Mouse (Mus musculus): Measurements from ENCODE around the gene Mageb18. TPM values are rescaled to one million over a fixed set of nuclear protein-coding genes. Genes with fewer than 3 reads are reported as not detected.

Gene Mageb18
- total RNA-seq, 1 experiment = not detected

DNA sequence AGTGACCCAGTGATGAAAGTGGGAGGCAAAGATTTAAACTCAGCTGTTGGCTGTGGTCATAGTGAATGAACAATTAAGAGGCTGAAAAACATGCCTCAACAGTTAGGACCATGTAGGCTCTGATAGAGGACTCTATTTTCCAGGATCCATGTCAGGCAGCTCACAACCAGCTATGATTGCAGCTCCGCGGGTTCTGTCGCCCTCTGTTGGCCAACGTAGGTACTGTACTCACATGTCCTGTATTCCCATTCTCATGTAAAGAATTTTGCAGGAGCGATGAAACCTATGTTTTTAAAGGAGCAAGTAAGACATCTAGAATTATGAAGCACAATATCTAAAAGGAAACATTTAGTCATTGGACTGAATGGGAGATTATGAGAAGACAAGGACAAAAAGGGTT is 256.4 kb downstream of the Mageb18 start:
- DNase-seq (ENCODE audit: low read depth, low spot score) = peak; percentile 16

DNA sequence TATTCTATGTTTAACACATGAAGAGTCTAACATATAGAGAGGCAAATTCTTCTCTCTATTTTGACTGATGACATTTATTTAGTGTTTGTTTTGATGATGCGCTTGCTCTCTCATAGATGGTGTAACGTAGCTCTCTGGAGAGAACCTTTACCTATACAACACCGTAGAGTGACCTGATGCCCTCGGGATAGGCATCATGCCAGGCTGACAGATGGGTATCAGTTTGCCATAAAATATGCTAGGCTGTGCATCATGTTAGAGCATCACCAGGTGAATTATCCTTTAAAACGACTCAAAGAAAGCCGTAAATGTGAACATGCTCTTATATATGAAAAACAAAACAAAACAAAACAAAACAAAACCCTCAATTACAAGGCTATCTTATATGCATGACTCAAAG is 258.5 kb downstream of the Mageb18 start:
- TF ChIP-seq HCFC1 (IDR thresholded peaks at IDR 0.05; ENCODE audit: borderline replicate concordance, insufficient read depth, low read length) (no peak), CHD2 (IDR thresholded peaks at IDR 0.05; ENCODE audit: low read depth, low read length) (no peak), ZC3H11A (IDR thresholded peaks at IDR 0.05; ENCODE audit: borderline replicate concordance, low read depth, low read length) (no peak), ZNF384 (IDR thresholded peaks at IDR 0.05; ENCODE audit: low read depth, low read length) (no peak), MAFK (IDR thresholded peaks at IDR 0.05; ENCODE audit: insufficient read depth, low read depth, low read length) (no peak)
- no peak overlapping the region for H3K9ac ChIP-seq (ENCODE audit: insufficient read depth, low read depth, low read length, poor library complexity, severe bottlenecking)
- no peaks in the 10 kb centered on the region for H3K9me3 ChIP-seq (ENCODE audit: control insufficient read depth, insufficient read depth, low read depth, low read length)
- no peak overlapping the region for H3K4me3 ChIP-seq (ENCODE audit: insufficient read depth in 1 of 2, low read depth in 1 of 2, low read length in 2 of 2, poor library complexity in 1 of 2, severe bottlenecking in 1 of 2)
- no peak for DNase-seq (ENCODE audit: low read depth, low spot score)
- H3K27ac ChIP-seq (ENCODE audit: insufficient read depth, low read depth, low read length, poor library complexity, severe bottlenecking) = no peak overlapping the region
- H3K36me3 ChIP-seq (ENCODE audit: control insufficient read depth, insufficient read depth, low read length, poor library complexity, severe bottlenecking) = no peaks in the 10 kb centered on the region
- H3K4me1 ChIP-seq (ENCODE audit: control insufficient read depth in 2 of 2, insufficient read depth in 2 of 2, low read length in 2 of 2, poor library complexity in 1 of 2) = no peaks in the 10 kb centered on the region
- in situ Hi-C loops (cut with MboI; ENCODE audit: low sequenced_read_pairs in 2 of 2, unreplicated experiment in 2 of 2) = no loop called here

More for the DNA sequence above, 256.4 kb downstream of the Mageb18 start:
- H3K4me3 ChIP-seq (ENCODE audit: insufficient read depth in 1 of 2, low read depth in 1 of 2, low read length in 2 of 2, poor library complexity in 1 of 2, severe bottlenecking in 1 of 2) = no peak overlapping the region
- no peaks in the 10 kb centered on the region for H3K4me1 ChIP-seq (ENCODE audit: control insufficient read depth in 2 of 2, insufficient read depth in 2 of 2, low read length in 2 of 2, poor library complexity in 1 of 2)
- H3K36me3 ChIP-seq (ENCODE audit: control insufficient read depth, insufficient read depth, low read length, poor library complexity, severe bottlenecking) = no peaks in the 10 kb centered on the region
- TF ChIP-seq CHD2 (IDR thresholded peaks at IDR 0.05; ENCODE audit: low read depth, low read length) (no peak), MAFK (IDR thresholded peaks at IDR 0.05; ENCODE audit: insufficient read depth, low read depth, low read length) (no peak), ZC3H11A (IDR thresholded peaks at IDR 0.05; ENCODE audit: borderline replicate concordance, low read depth, low read length) (no peak), HCFC1 (IDR thresholded peaks at IDR 0.05; ENCODE audit: borderline replicate concordance, insufficient read depth, low read length) (no peak), ZNF384 (IDR thresholded peaks at IDR 0.05; ENCODE audit: low read depth, low read length) (no peak)
- no peak overlapping the region for H3K27ac ChIP-seq (ENCODE audit: insufficient read depth, low read depth, low read length, poor library complexity, severe bottlenecking)
- no peak overlapping the region for H3K9ac ChIP-seq (ENCODE audit: insufficient read depth, low read depth, low read length, poor library complexity, severe bottlenecking)
- in situ Hi-C loops (cut with MboI; ENCODE audit: low sequenced_read_pairs in 2 of 2, unreplicated experiment in 2 of 2) = no loop called here
- no peaks in the 10 kb centered on the region for H3K9me3 ChIP-seq (ENCODE audit: control insufficient read depth, insufficient read depth, low read depth, low read length)

DNA sequence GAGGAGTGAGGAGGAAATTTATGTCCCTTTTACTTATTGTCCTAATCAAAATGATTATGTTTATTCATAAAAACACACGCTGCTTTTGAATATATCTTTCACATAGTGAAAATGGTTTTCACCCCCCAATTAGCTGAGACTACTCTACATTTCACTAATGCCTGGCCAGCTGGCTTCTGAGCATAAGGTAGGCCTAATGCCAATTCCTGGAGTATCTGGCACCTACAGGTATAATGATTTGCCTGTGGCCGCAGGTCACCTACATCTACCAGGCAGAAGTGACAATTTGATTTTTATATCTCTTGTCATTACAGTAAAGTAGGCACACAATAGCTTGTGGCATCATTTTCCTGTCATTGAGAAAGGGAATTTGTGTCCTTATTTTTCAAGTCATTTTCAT is 259.8 kb downstream of the Mageb18 start:
- Histone ChIP-seq H3K36me3 (ENCODE audit: control insufficient read depth, insufficient read depth, low read length, poor library complexity, severe bottlenecking) (no peaks in the 10 kb centered on the region), H3K27ac (ENCODE audit: insufficient read depth, low read depth, low read length, poor library complexity, severe bottlenecking) (no peak overlapping the region), H3K9me3 (ENCODE audit: control insufficient read depth, insufficient read depth, low read depth, low read length) (no peaks in the 10 kb centered on the region), H3K9ac (ENCODE audit: insufficient read depth, low read depth, low read length, poor library complexity, severe bottlenecking) (no peak overlapping the region), H3K4me3 (ENCODE audit: insufficient read depth in 1 of 2, low read depth in 1 of 2, low read length in 2 of 2, poor library complexity in 1 of 2, severe bottlenecking in 1 of 2) (no peak overlapping the region), H3K4me1 (ENCODE audit: control insufficient read depth in 2 of 2, insufficient read depth in 2 of 2, low read length in 2 of 2, poor library complexity in 1 of 2) (no peaks in the 10 kb centered on the region)
- TF ChIP-seq HCFC1 (IDR thresholded peaks at IDR 0.05; ENCODE audit: borderline replicate concordance, insufficient read depth, low read length) = no peak
- TF ChIP-seq MAFK (IDR thresholded peaks at IDR 0.05; ENCODE audit: insufficient read depth, low read depth, low read length) = no peak
- TF ChIP-seq ZNF384 (IDR thresholded peaks at IDR 0.05; ENCODE audit: low read depth, low read length) = no peak
- TF ChIP-seq ZC3H11A (IDR thresholded peaks at IDR 0.05; ENCODE audit: borderline replicate concordance, low read depth, low read length) = no peak
- no peak for TF ChIP-seq CHD2 (IDR thresholded peaks at IDR 0.05; ENCODE audit: low read depth, low read length)
- in situ Hi-C loops (cut with MboI; ENCODE audit: low sequenced_read_pairs in 2 of 2, unreplicated experiment in 2 of 2) = no loop called here
- no peak for DNase-seq (ENCODE audit: low read depth, low spot score)

DNA sequence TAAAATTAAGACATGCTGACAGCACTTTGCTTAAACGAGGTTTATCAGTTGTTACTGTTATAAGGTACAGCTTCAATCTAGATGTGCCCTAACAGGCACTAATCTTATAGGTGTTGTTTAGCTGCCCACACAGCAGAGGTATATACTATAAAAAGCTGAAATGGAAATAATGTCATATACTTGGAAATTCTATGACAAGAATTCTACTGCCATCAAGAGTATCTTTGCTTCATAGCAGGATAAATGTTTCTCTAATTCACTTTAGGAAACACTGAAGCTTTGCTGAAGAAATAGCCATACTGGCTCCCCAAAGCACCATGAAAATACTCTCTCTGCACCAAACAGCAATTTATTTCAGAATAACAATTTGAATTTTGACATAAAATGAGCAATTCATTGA is 265.9 kb downstream of the Mageb18 start:
- Histone ChIP-seq H3K4me3 (ENCODE audit: insufficient read depth in 1 of 2, low read depth in 1 of 2, low read length in 2 of 2, poor library complexity in 1 of 2, severe bottlenecking in 1 of 2) (no peak overlapping the region), H3K36me3 (ENCODE audit: control insufficient read depth, insufficient read depth, low read length, poor library complexity, severe bottlenecking) (no peaks in the 10 kb centered on the region)

DNA sequence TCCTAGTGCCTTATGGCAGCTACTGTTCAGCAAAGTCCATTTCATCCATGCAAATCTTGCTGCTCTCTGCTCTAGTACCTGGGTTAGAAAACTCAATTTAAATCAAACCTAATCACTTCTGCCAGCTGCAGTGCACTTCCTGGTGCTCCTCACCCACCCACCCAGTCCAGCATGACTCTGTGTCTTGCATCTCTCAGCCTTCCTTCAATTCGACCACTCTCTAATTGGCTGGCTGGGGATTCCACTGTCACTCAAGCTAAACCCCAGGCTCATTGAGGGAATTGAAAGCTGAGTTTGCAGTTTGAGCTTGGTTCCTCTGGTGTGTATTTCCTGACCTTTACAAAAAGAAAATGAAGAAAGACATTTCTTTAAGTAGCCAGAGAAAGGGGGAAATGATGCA is 275.8 kb downstream of the Mageb18 start:
- no peak overlapping the region for H3K9ac ChIP-seq (ENCODE audit: insufficient read depth, low read depth, low read length, poor library complexity, severe bottlenecking)
- in situ Hi-C loops (cut with MboI; ENCODE audit: low sequenced_read_pairs in 2 of 2, unreplicated experiment in 2 of 2) = no loop called here
- no peak overlapping the region for H3K27ac ChIP-seq (ENCODE audit: insufficient read depth, low read depth, low read length, poor library complexity, severe bottlenecking)
- no peak for DNase-seq (ENCODE audit: low read depth, low spot score)
- H3K9me3 ChIP-seq (ENCODE audit: control insufficient read depth, insufficient read depth, low read depth, low read length) = no peaks in the 10 kb centered on the region
- no peaks in the 10 kb centered on the region for H3K36me3 ChIP-seq (ENCODE audit: control insufficient read depth, insufficient read depth, low read length, poor library complexity, severe bottlenecking)
- H3K4me1 ChIP-seq (ENCODE audit: control insufficient read depth in 2 of 2, insufficient read depth in 2 of 2, low read length in 2 of 2, poor library complexity in 1 of 2) = no peaks in the 10 kb centered on the region
- H3K4me3 ChIP-seq (ENCODE audit: insufficient read depth in 1 of 2, low read depth in 1 of 2, low read length in 2 of 2, poor library complexity in 1 of 2, severe bottlenecking in 1 of 2) = no peak overlapping the region
- TF ChIP-seq ZC3H11A (IDR thresholded peaks at IDR 0.05; ENCODE audit: borderline replicate concordance, low read depth, low read length) = no peak
- TF ChIP-seq CHD2 (IDR thresholded peaks at IDR 0.05; ENCODE audit: low read depth, low read length) = no peak
- no peak for TF ChIP-seq MAFK (IDR thresholded peaks at IDR 0.05; ENCODE audit: insufficient read depth, low read depth, low read length)
- TF ChIP-seq ZNF384 (IDR thresholded peaks at IDR 0.05; ENCODE audit: low read depth, low read length) = no peak
- TF ChIP-seq HCFC1 (IDR thresholded peaks at IDR 0.05; ENCODE audit: borderline replicate concordance, insufficient read depth, low read length) = no peak

More for the DNA sequence above, 265.9 kb downstream of the Mageb18 start:
- Histone ChIP-seq H3K9ac (ENCODE audit: insufficient read depth, low read depth, low read length, poor library complexity, severe bottlenecking) (no peak overlapping the region), H3K9me3 (ENCODE audit: control insufficient read depth, insufficient read depth, low read depth, low read length) (no peaks in the 10 kb centered on the region), H3K4me1 (ENCODE audit: control insufficient read depth in 2 of 2, insufficient read depth in 2 of 2, low read length in 2 of 2, poor library complexity in 1 of 2) (no peaks in the 10 kb centered on the region), H3K27ac (ENCODE audit: insufficient read depth, low read depth, low read length, poor library complexity, severe bottlenecking) (no peak overlapping the region)
- DNase-seq (ENCODE audit: low read depth, low spot score) = no peak
- TF ChIP-seq ZNF384 (IDR thresholded peaks at IDR 0.05; ENCODE audit: low read depth, low read length) (no peak), CHD2 (IDR thresholded peaks at IDR 0.05; ENCODE audit: low read depth, low read length) (no peak), MAFK (IDR thresholded peaks at IDR 0.05; ENCODE audit: insufficient read depth, low read depth, low read length) (no peak), HCFC1 (IDR thresholded peaks at IDR 0.05; ENCODE audit: borderline replicate concordance, insufficient read depth, low read length) (no peak), ZC3H11A (IDR thresholded peaks at IDR 0.05; ENCODE audit: borderline replicate concordance, low read depth, low read length) (no peak)
- in situ Hi-C loops (cut with MboI; ENCODE audit: low sequenced_read_pairs in 2 of 2, unreplicated experiment in 2 of 2) = no loop called here
